Comparison of ENCODE assay signal across 19 mouse cellular contexts in genomic region chr2:132266086-132266485, GRCm38 (mm10). TPM values are rescaled to one million over a fixed set of nuclear protein-coding genes. Genes with fewer than 3 reads are reported as not detected.
DNase-seq lines count a peak whose midpoint lies in the region; ATAC-seq and TF ChIP-seq lines count a peak whose summit lies in the region.
"Had no signal": no experiment of that assay in that cellular context is flagged by ENCODE, and none has a peak within 500 bp of the region (broad histone marks: within the 10 kb centered on the region; RNA-seq: fewer than 3 reads in every experiment).

No protein-coding gene starts in this region.

- no peaks in the 10 kb centered on the region; the same call in 1 of the 2 replicates for H3K4me1 ChIP-seq in lung, postnatal 0 days (ENCODE audit: insufficient read depth, low read depth, low read length)
- H3K4me1 ChIP-seq in lung, adult 2 months (ENCODE audit: control insufficient read depth, insufficient read depth, low read length), result peaks cover 15% of the 10 kb centered on the region
- H3K4me1 ChIP-seq in bone marrow macrophage, adult 2 months (ENCODE audit: control insufficient read depth, insufficient read depth, low read length), result peaks cover 26% of the 10 kb centered on the region

- no peak for ATAC-seq in lung, postnatal 0 days
- ATAC-seq: intestine, embryonic 15.5 days; midbrain, embryonic 16.5 days had no signal

- H3K4me3 ChIP-seq in lung, postnatal 0 days (ENCODE audit: low read depth, low read length), result no peak overlapping the region
- H3K4me3 ChIP-seq in lung, adult 2 months (replicated peaks; ENCODE audit: extremely low read depth, low read depth, low read length), result no peak overlapping the region
- H3K4me3 ChIP-seq in bone marrow macrophage, adult 2 months (ENCODE audit: insufficient read depth, low read length), result no peak overlapping the region
- H3K4me3 ChIP-seq in macrophage (ENCODE audit: inconsistent target), result no peak overlapping the region
- H3K4me3 ChIP-seq: forebrain, embryonic 12.5 days; heart, embryonic 15.5 days; hindbrain, embryonic 13.5 days; intestine, embryonic 15.5 days; liver, embryonic 13.5 days; stomach, embryonic 15.5 days had no signal

- H3K36me3 ChIP-seq in lung, postnatal 0 days (ENCODE audit: insufficient read depth, low read length), result no peaks in the 10 kb centered on the region
- H3K36me3 ChIP-seq in macrophage (ENCODE audit: inconsistent target), result no peaks in the 10 kb centered on the region
- H3K36me3 ChIP-seq: forebrain, embryonic 12.5 days; heart, embryonic 15.5 days; hindbrain, embryonic 13.5 days; intestine, embryonic 15.5 days; liver, embryonic 13.5 days; stomach, embryonic 15.5 days had no signal

- intact Hi-C loops in left cerebral cortex, postnatal 10 days (cut with DNase I), result no loop called here

- H3K9ac ChIP-seq in lung, postnatal 0 days (replicated peaks; ENCODE audit: low read depth), result no peak overlapping the region
- H3K9ac ChIP-seq: forebrain, embryonic 12.5 days; heart, embryonic 15.5 days; hindbrain, embryonic 13.5 days; intestine, embryonic 15.5 days; liver, embryonic 13.5 days; stomach, embryonic 15.5 days had no signal

- TF ChIP-seq EP300 in lung, postnatal 0 days (IDR thresholded peaks at IDR 0.05), result no peak

- H3K27ac ChIP-seq in lung, postnatal 0 days (ENCODE audit: low read length), result no peak overlapping the region
- H3K27ac ChIP-seq in bone marrow macrophage, adult 2 months (ENCODE audit: insufficient read depth, low read depth, low read length), result peak overlapping the region; percentile 24; the same call in 1 of the 2 replicates
- peak overlapping the region; percentile 5; the same call in 1 of the 2 replicates for H3K27ac ChIP-seq in macrophage
- H3K27ac ChIP-seq: forebrain, embryonic 12.5 days; hindbrain, embryonic 13.5 days; intestine, embryonic 15.5 days; liver, embryonic 13.5 days; stomach, embryonic 15.5 days had no signal

- H3K9me3 ChIP-seq in lung, postnatal 0 days (ENCODE audit: low read length), result no peaks in the 10 kb centered on the region
- H3K9me3 ChIP-seq: forebrain, embryonic 12.5 days; heart, embryonic 15.5 days; hindbrain, embryonic 13.5 days; intestine, embryonic 15.5 days; liver, embryonic 13.5 days; stomach, embryonic 15.5 days had no signal

- no peak for TF ChIP-seq POLR2A in lung, adult 2 months (IDR thresholded peaks at IDR 0.05; ENCODE audit: borderline replicate concordance, extremely low read depth, low read depth, low read length)
- no peak for TF ChIP-seq POLR2A in bone marrow macrophage, adult 2 months (IDR thresholded peaks at IDR 0.05; ENCODE audit: borderline replicate concordance, low read depth, low read length)

- 77% methylated on average over 3 of the region's 3 CpGs for WGBS in lung, postnatal 0 days
- 68% methylated on average over 3 of the region's 3 CpGs for whole genome bisulfite sequencing in lung, adult 2 months
- WGBS in macrophage (ENCODE audit: missing documents), result 40% methylated on average over 3 of the region's 3 CpGs

- peak; percentile 87 for DNase-seq in lung, postnatal 0 days (ENCODE audit: low spot score)
- DNase-seq in lung, adult 2 months, result no peak
- no peak for DNase-seq in left cerebral cortex, postnatal 10 days (ENCODE audit: extremely low spot score in 1 of 2, low spot score in 2 of 2)
- DNase-seq in layer of hippocampus, postnatal 36 days, result no peak
- DNase-seq in kidney, postnatal 14 days, result no peak
- DNase-seq: adrenal gland, postnatal 10 days; cerebellum, postnatal 10 days; liver, embryonic 13.5 days; spleen, adult 18-20 months; thymus, adult 2 months had no signal

- H3K79me2 ChIP-seq in macrophage (ENCODE audit: inconsistent target), result peaks cover 78% of the 10 kb centered on the region

- H3K4me2 ChIP-seq in lung, postnatal 0 days (replicated peaks; ENCODE audit: low read depth, low read length), result no peak overlapping the region
- H3K4me2 ChIP-seq: forebrain, embryonic 12.5 days; heart, embryonic 15.5 days; hindbrain, embryonic 13.5 days; intestine, embryonic 15.5 days; liver, embryonic 13.5 days; stomach, embryonic 15.5 days had no signal

- no peaks in the 10 kb centered on the region for H3K27me3 ChIP-seq in lung, postnatal 0 days (replicated peaks; ENCODE audit: insufficient read depth, low read length)
- H3K27me3 ChIP-seq: CH12.LX; forebrain, embryonic 12.5 days; heart, embryonic 15.5 days; hindbrain, embryonic 13.5 days; intestine, embryonic 15.5 days; liver, embryonic 13.5 days; stomach, embryonic 15.5 days had no signal

- TF ChIP-seq CTCF in lung, postnatal 0 days (IDR thresholded peaks at IDR 0.05), result no peak
- TF ChIP-seq CTCF in lung, adult 2 months (IDR thresholded peaks at IDR 0.05; ENCODE audit: insufficient read depth, low read length), result no peak
- no peak for TF ChIP-seq CTCF in bone marrow macrophage, adult 2 months (IDR thresholded peaks at IDR 0.05; ENCODE audit: low read depth, low read length)

RNA-seq across cellular contexts. Expression of gene Cds2, which starts 3.1 kb away (rescaled TPM):
- polyA plus RNA-seq in lung, postnatal 0 days (2015; fragmentation: Nextera tagmentation; extraction: Ambion mirVana), result 32.3 and 37.0 TPM in 2 replicates
- polyA plus RNA-seq in lung, adult 2 months (2012; rRNA removed), result 67.1 and 76.5 TPM in 2 replicates
- polyA plus RNA-seq in bone marrow macrophage, adult 2 months (2012; ENCODE audit: insufficient read depth, insufficient read length, missing spikeins), result 45.9 and 57.8 TPM in 2 replicates
- 100 to 1,000 TPM in 8 of 26 experiments, 10 to 100 TPM in 18; 17.6 to 118 (median 84.2) TPM for total RNA-seq in macrophage (2018; cell fraction: chromatin; rRNA removed)
- 10 to 100 TPM; 41.5 to 83.2 (median 60.9) TPM for total RNA-seq in macrophage (2018; cell fraction: cytosol; rRNA removed)
- 100 to 1,000 TPM in 16 of 26 experiments, 10 to 100 TPM in 10; 58.3 to 168 (median 104) TPM for total RNA-seq in macrophage (2018; cell fraction: nucleus; rRNA removed)
- polyA plus RNA-seq in macrophage (2018), result 27.8 to 48.0 TPM (median 34.4 TPM) in 3 replicates
- total RNA-seq in left cerebral cortex, postnatal 10 days (2021), result 100 to 1,000 TPM; 182 to 191 TPM
- total RNA-seq in layer of hippocampus, postnatal 36 days (2021), result 100 to 1,000 TPM; 255 to 262 TPM

RNA-seq across cellular contexts. Expression of gene Pcna, which starts 13.0 kb away (rescaled TPM):
- 74.7 and 76.4 TPM in 2 replicates for polyA plus RNA-seq in lung, postnatal 0 days (2015; fragmentation: Nextera tagmentation; extraction: Ambion mirVana)
- polyA plus RNA-seq in lung, adult 2 months (2012; rRNA removed), result 52.7 and 59.2 TPM in 2 replicates
- polyA plus RNA-seq in bone marrow macrophage, adult 2 months (2012; ENCODE audit: insufficient read depth, insufficient read length, missing spikeins), result 318 and 323 TPM in 2 replicates
- 100 to 1,000 TPM in 6 of 26 experiments, 10 to 100 TPM in 20; 41.5 to 158 (median 77.7) TPM for total RNA-seq in macrophage (2018; cell fraction: chromatin; rRNA removed)
- 100 to 1,000 TPM; 209 to 316 (median 252) TPM for total RNA-seq in macrophage (2018; cell fraction: cytosol; rRNA removed)
- 100 to 1,000 TPM in 23 of 26 experiments, 10 to 100 TPM in 3; 77.9 to 298 (median 112) TPM for total RNA-seq in macrophage (2018; cell fraction: nucleus; rRNA removed)
- 211 to 931 TPM (median 452 TPM) in 3 replicates for polyA plus RNA-seq in macrophage (2018)
- 10 to 100 TPM; 57.1 to 61.2 TPM for total RNA-seq in left cerebral cortex, postnatal 10 days (2021)
- total RNA-seq in layer of hippocampus, postnatal 36 days (2021), result 10 to 100 TPM; 47.3 to 52.9 TPM

RNA-seq across cellular contexts. Expression of gene Tmem230, which starts 18.5 kb away (rescaled TPM):
- 39.6 and 41.7 TPM in 2 replicates for polyA plus RNA-seq in lung, postnatal 0 days (2015; fragmentation: Nextera tagmentation; extraction: Ambion mirVana)
- 67.0 and 86.8 TPM in 2 replicates for polyA plus RNA-seq in lung, adult 2 months (2012; rRNA removed)
- polyA plus RNA-seq in bone marrow macrophage, adult 2 months (2012; ENCODE audit: insufficient read depth, insufficient read length, missing spikeins), result 46.9 and 50.0 TPM in 2 replicates
- 10 to 100 TPM in 24 of 26 experiments, 1 to 10 TPM in 2; 5.2 to 51.6 (median 25.6) TPM for total RNA-seq in macrophage (2018; cell fraction: chromatin; rRNA removed)
- total RNA-seq in macrophage (2018; cell fraction: cytosol; rRNA removed), result 10 to 100 TPM; 39.6 to 64.0 (median 54.0) TPM
- 10 to 100 TPM; 22.8 to 94.8 (median 41.2) TPM for total RNA-seq in macrophage (2018; cell fraction: nucleus; rRNA removed)
- 48.4 to 82.0 TPM (median 65.1 TPM) in 3 replicates for polyA plus RNA-seq in macrophage (2018)
- 10 to 100 TPM; 27.0 to 30.2 TPM for total RNA-seq in left cerebral cortex, postnatal 10 days (2021)
- total RNA-seq in layer of hippocampus, postnatal 36 days (2021), result 10 to 100 TPM; 31.7 to 32.2 TPM
